Mouse (Mus musculus) common myeloid progenitor, adult 5-6 weeks (primary cell): ENCODE measurements at regions not wholly inside any gene's neighbourhood (a gene's known extent, or its start where the extent isn't known, plus 50 kb on each side); places are given as distances from the start of the nearest gene placed in this dataset.

ENCODE experiments used
- ATAC-seq: replicated peaks from 2 replicates; pipeline ENCODE4 v1.8.0; 2016; ENCODE audit warnings: low read depth, mild to moderate bottlenecking, moderate TSS enrichment, inconsistent platforms; ENCODE audit not compliant: poor library complexity, severe bottlenecking

GRCm38 (mm10) chr5:115790436-115790835, 54.6 kb upstream of the Cit start:
- ATAC-seq, result peak; percentile 81
